Mouse (Mus musculus) heart, adult 9 months (tissue): ENCODE measurements around the gene Pappa.

Experiments used
- DNase-seq, 2 experiments: peaks; one replicate each; pipeline ENCODE4 v3.0.0; 2022; ENCODE audit warnings: low spot score in 2 of 2

Gene Pappa

GRCm38 (mm10) chr4:65166288-65166835 lies 42.4 kb downstream of the Pappa start:
- no peak for DNase-seq

- DNase-seq = no peak
These were observed 50.5 kb downstream of the Pappa start for GRCm38 (mm10) chr4:65174505-65174904.

- no peak for DNase-seq
These were observed 54.2 kb downstream of the Pappa start for GRCm38 (mm10) chr4:65178146-65178545.

GRCm38 (mm10) chr4:65187236-65187635 lies 63.3 kb downstream of the Pappa start:
- DNase-seq = peak in 1 of 2 experiments; percentile 7

- no peak for DNase-seq
These were observed 63.7 kb downstream of the Pappa start for GRCm38 (mm10) chr4:65187716-65188115.

GRCm38 (mm10) chr4:65188921-65189485 lies 65.0 kb downstream of the Pappa start:
- no peak for DNase-seq

- DNase-seq = no peak
These were observed 68.8 kb downstream of the Pappa start for GRCm38 (mm10) chr4:65192810-65193209.

GRCm38 (mm10) chr4:65195971-65196370 lies 72.0 kb downstream of the Pappa start:
- no peak for DNase-seq

GRCm38 (mm10) chr4:65203666-65204065 lies 79.7 kb downstream of the Pappa start:
- no peak for DNase-seq

- no peak for DNase-seq
These were observed 81.5 kb downstream of the Pappa start for GRCm38 (mm10) chr4:65205446-65205845.

GRCm38 (mm10) chr4:65209369-65210015 lies 85.5 kb downstream of the Pappa start:
- DNase-seq = no peak

- no peak for DNase-seq
These were observed 92.7 kb downstream of the Pappa start for GRCm38 (mm10) chr4:65216682-65217081.

- DNase-seq = no peak
These were observed 93.8 kb downstream of the Pappa start for GRCm38 (mm10) chr4:65217651-65218364.

GRCm38 (mm10) chr4:65223901-65224300 lies 99.9 kb downstream of the Pappa start:
- no peak for DNase-seq

- DNase-seq = no peak
These were observed 114.6 kb downstream of the Pappa start for GRCm38 (mm10) chr4:65238540-65238998.

- peak; percentile 3 to 4 for DNase-seq
These were observed 118.5 kb downstream of the Pappa start for GRCm38 (mm10) chr4:65242434-65242931.

- DNase-seq = no peak
These were observed 119.3 kb downstream of the Pappa start for GRCm38 (mm10) chr4:65243245-65243644.

- no peak for DNase-seq
These were observed 121.0 kb downstream of the Pappa start for GRCm38 (mm10) chr4:65245015-65245414.

- DNase-seq = no peak
These were observed 121.5 kb downstream of the Pappa start for GRCm38 (mm10) chr4:65245440-65245839.

GRCm38 (mm10) chr4:65252193-65252592 lies 128.2 kb downstream of the Pappa start:
- DNase-seq = no peak

GRCm38 (mm10) chr4:65254073-65254472 lies 130.1 kb downstream of the Pappa start:
- no peak for DNase-seq

- DNase-seq = no peak
These were observed 143.1 kb downstream of the Pappa start for GRCm38 (mm10) chr4:65267066-65267465.
